Mouse (Mus musculus) CH12.LX (cell line): ENCODE measurements around the gene Rrm1. TPM values are rescaled to one million over a fixed set of nuclear protein-coding genes. Genes with fewer than 3 reads are reported as not detected.

ENCODE experiments used
- DNase-seq: peaks from one replicate; pipeline ENCODE4 v3.0.0-alpha.2; 2013; ENCODE audit errors: extremely low read depth
- H3K27ac ChIP-seq: 2 replicates; pipeline ENCODE4 v1.5.1; 2012; ENCODE audit warnings: low read depth, mild to moderate bottlenecking, control low read depth, moderate library complexity; ENCODE audit not compliant: insufficient read depth
- H3K27me3 ChIP-seq: replicated peaks from 2 replicates; pipeline ENCODE3; 2012; ENCODE audit warnings: inconsistent platforms
- H3K36me3 ChIP-seq, 2 experiments: replicated peaks in 1 of 2; 2 replicates each; pipeline versions ENCODE3 to v1.6.1; 2012; ENCODE audit warnings: inconsistent platforms in 1 of 2, low read length in 1 of 2, mild to moderate bottlenecking in 1 of 2, mixed read lengths in 1 of 2, moderate library complexity in 1 of 2; ENCODE audit not compliant: control insufficient read depth in 1 of 2, insufficient read depth in 1 of 2
- H3K4me1 ChIP-seq, 2 experiments: 2 replicates each; pipeline ENCODE4 v1.6.1; 2012; ENCODE audit warnings: inconsistent platforms in 1 of 2, moderate library complexity in 1 of 2; ENCODE audit not compliant: insufficient read depth in 2 of 2, control insufficient read depth in 1 of 2
- H3K4me2 ChIP-seq: 2 replicates; pipeline ENCODE4 v1.6.1; 2012; ENCODE audit warnings: low read depth, mild to moderate bottlenecking, control low read depth; ENCODE audit not compliant: poor library complexity, insufficient read depth, severe bottlenecking
- H3K4me3 ChIP-seq, 3 experiments: fragments of 150-350 bp in 1 of 3; sonication (generic) in 1 of 3; replicated peaks in 1 of 3; 2 replicates each; pipeline versions ENCODE3 to v1.5.1; 2011 to 2012; ENCODE audit warnings: low read depth in 2 of 3, low read length in 2 of 3, mild to moderate bottlenecking in 2 of 3, moderate library complexity in 2 of 3, control low read depth in 1 of 3, improper control_type of control experiment in 1 of 3, inconsistent platforms in 1 of 3, mixed read lengths in 1 of 3; ENCODE audit not compliant: poor library complexity in 1 of 3
- H3K79me2 ChIP-seq: replicated peaks from 2 replicates; pipeline ENCODE4 v1.6.1; 2012; ENCODE audit warnings: mild to moderate bottlenecking, moderate library complexity; ENCODE audit not compliant: control insufficient read depth, poor library complexity, insufficient read depth, severe bottlenecking; ENCODE audit errors: extremely low read depth
- H3K9ac ChIP-seq: 2 replicates; pipeline ENCODE4 v1.6.1; 2012; ENCODE audit warnings: low read depth, mild to moderate bottlenecking, control low read depth, moderate library complexity; ENCODE audit not compliant: insufficient read depth
- H3K9me3 ChIP-seq: replicated peaks from 2 replicates; pipeline ENCODE3; 2012; ENCODE audit warnings: low read length, inconsistent platforms, mixed read lengths
- BHLHE40 ChIP-seq: IDR thresholded peaks from 2 replicates; pipeline ENCODE4 v1.6.1; 2011; ENCODE audit warnings: mild to moderate bottlenecking, low read depth, low read length, improper control_type of control experiment
- CHD1 ChIP-seq: IDR thresholded peaks from 2 replicates; pipeline ENCODE4 v1.6.1; 2012; ENCODE audit warnings: low read depth, low read length, improper control_type of control experiment, inconsistent platforms
- CHD2 ChIP-seq: IDR thresholded peaks from 2 replicates; pipeline ENCODE4 v1.6.1; 2011; ENCODE audit warnings: low read length, improper control_type of control experiment
- CTCF ChIP-seq, 2 experiments: IDR thresholded peaks in 1 of 2; conservative IDR thresholded peaks in 1 of 2; 2 replicates each; pipeline ENCODE4 v1.5.1; 2011 to 2012; ENCODE audit warnings: low read depth in 2 of 2, low read length in 2 of 2, improper control_type of control experiment in 1 of 2, inconsistent platforms in 1 of 2, mild to moderate bottlenecking in 1 of 2, moderate library complexity in 1 of 2
- E2F4 ChIP-seq: IDR thresholded peaks from 2 replicates; pipeline ENCODE4 v1.6.1; 2011; ENCODE audit warnings: low read depth, low read length, improper control_type of control experiment; ENCODE audit not compliant: insufficient replicate concordance
- ELF1 ChIP-seq: IDR thresholded peaks from 2 replicates; pipeline ENCODE4 v1.6.1; 2014; ENCODE audit warnings: low read depth, mild to moderate bottlenecking, inconsistent platforms, low read length, improper control_type of control experiment
- EP300 ChIP-seq: IDR thresholded peaks from 2 replicates; pipeline ENCODE4 v1.6.1; 2011; ENCODE audit warnings: low read length, improper control_type of control experiment
- ETS1 ChIP-seq: conservative IDR thresholded peaks from 2 replicates; pipeline ENCODE4 v1.6.1; 2012; ENCODE audit warnings: low read depth, mild to moderate bottlenecking, inconsistent platforms, low read length, improper control_type of control experiment, moderate library complexity
- GABPA ChIP-seq: IDR thresholded peaks from 2 replicates; pipeline ENCODE4 v1.6.1; 2012; ENCODE audit warnings: low read depth, low read length, improper control_type of control experiment, inconsistent platforms; ENCODE audit not compliant: insufficient replicate concordance
- HCFC1 ChIP-seq: IDR thresholded peaks from 2 replicates; pipeline ENCODE4 v1.6.1; 2012; ENCODE audit warnings: low read depth, mild to moderate bottlenecking, inconsistent platforms, low read length, improper control_type of control experiment
- IRF4 ChIP-seq: IDR thresholded peaks from 2 replicates; pipeline ENCODE4 v1.6.1; 2014; ENCODE audit warnings: low read depth, mild to moderate bottlenecking, inconsistent platforms, low read length, improper control_type of control experiment
- JUN ChIP-seq: IDR thresholded peaks from 2 replicates; pipeline ENCODE4 v1.6.1; 2011; ENCODE audit warnings: low read depth, mild to moderate bottlenecking, low read length, improper control_type of control experiment, moderate library complexity; ENCODE audit not compliant: insufficient read depth
- JUND ChIP-seq: conservative IDR thresholded peaks from 2 replicates; pipeline ENCODE4 v1.6.1; 2011; ENCODE audit warnings: low read depth, low read length, improper control_type of control experiment
- KAT2A ChIP-seq: IDR thresholded peaks from 2 replicates; pipeline ENCODE4 v1.6.1; 2012; ENCODE audit warnings: low read length, improper control_type of control experiment, inconsistent platforms; ENCODE audit not compliant: insufficient replicate concordance
- MAFK ChIP-seq: IDR thresholded peaks from 2 replicates; pipeline ENCODE4 v1.6.1; 2011; ENCODE audit warnings: low read length, improper control_type of control experiment; ENCODE audit not compliant: insufficient replicate concordance
- MAX ChIP-seq: IDR thresholded peaks from 2 replicates; pipeline ENCODE4 v1.6.1; 2011; ENCODE audit warnings: low read length, improper control_type of control experiment
- MAZ ChIP-seq: IDR thresholded peaks from 2 replicates; pipeline ENCODE4 v1.6.1; 2012; ENCODE audit warnings: low read depth, mild to moderate bottlenecking, inconsistent platforms, low read length, improper control_type of control experiment, moderate library complexity
- MEF2A ChIP-seq: IDR thresholded peaks from 2 replicates; pipeline ENCODE4 v1.6.1; 2014; ENCODE audit warnings: low read depth, mild to moderate bottlenecking, inconsistent platforms, low read length, improper control_type of control experiment, borderline replicate concordance
- MXI1 ChIP-seq: IDR thresholded peaks from 2 replicates; pipeline ENCODE4 v1.6.1; 2011; ENCODE audit warnings: mild to moderate bottlenecking, low read depth, low read length, improper control_type of control experiment
- MYC ChIP-seq: IDR thresholded peaks from 2 replicates; pipeline ENCODE4 v1.6.1; 2011; ENCODE audit warnings: low read depth, mild to moderate bottlenecking, improper control_type of control experiment, low read length
- NELFE ChIP-seq: IDR thresholded peaks from 2 replicates; pipeline ENCODE4 v1.6.1; 2011; ENCODE audit warnings: low read depth, low read length, improper control_type of control experiment
- NRF1 ChIP-seq: IDR thresholded peaks from 2 replicates; pipeline ENCODE4 v1.6.1; 2014; ENCODE audit warnings: low read depth, mild to moderate bottlenecking, inconsistent platforms, low read length, improper control_type of control experiment, moderate library complexity
- PAX5 ChIP-seq: IDR thresholded peaks from 2 replicates; pipeline ENCODE4 v1.6.1; 2012; ENCODE audit warnings: low read length, inconsistent platforms, mixed read lengths
- POLR2A ChIP-seq: IDR thresholded peaks from 2 replicates; pipeline ENCODE4 v1.6.1; 2011; ENCODE audit warnings: low read depth, mild to moderate bottlenecking, improper control_type of control experiment, low read length
- POLR2AphosphoS2 ChIP-seq: IDR thresholded peaks from 2 replicates; pipeline ENCODE4 v1.6.1; 2011; ENCODE audit warnings: low read depth, low read length, improper control_type of control experiment
- RAD21 ChIP-seq: IDR thresholded peaks from 2 replicates; pipeline ENCODE4 v1.6.1; 2011; ENCODE audit warnings: low read depth, mild to moderate bottlenecking, low read length, improper control_type of control experiment, moderate library complexity
- RCOR1 ChIP-seq: conservative IDR thresholded peaks from 2 replicates; pipeline ENCODE4 v1.6.1; 2012; ENCODE audit warnings: low read depth, mild to moderate bottlenecking, inconsistent platforms, low read length, improper control_type of control experiment
- SIN3A ChIP-seq: IDR thresholded peaks from 2 replicates; pipeline ENCODE4 v1.6.1; 2012; ENCODE audit warnings: low read length, improper control_type of control experiment, inconsistent platforms
- SMC3 ChIP-seq: IDR thresholded peaks from 2 replicates; pipeline ENCODE4 v1.6.1; 2011; ENCODE audit warnings: low read depth, low read length, improper control_type of control experiment
- TBP ChIP-seq: conservative IDR thresholded peaks from 2 replicates; pipeline ENCODE4 v1.6.1; 2011; ENCODE audit warnings: low read depth, low read length, improper control_type of control experiment
- TCF12 ChIP-seq: IDR thresholded peaks from 2 replicates; pipeline ENCODE4 v1.6.1; 2014; ENCODE audit warnings: low read depth, mild to moderate bottlenecking, inconsistent platforms, low read length, improper control_type of control experiment
- UBTF ChIP-seq: IDR thresholded peaks from 2 replicates; pipeline ENCODE4 v1.6.1; 2012; ENCODE audit warnings: low read depth, mild to moderate bottlenecking, inconsistent platforms, low read length, improper control_type of control experiment, moderate library complexity
- USF1 ChIP-seq: IDR thresholded peaks from 2 replicates; pipeline ENCODE4 v1.6.1; 2014; ENCODE audit warnings: low read depth, mild to moderate bottlenecking, inconsistent platforms, low read length, improper control_type of control experiment
- USF2 ChIP-seq: conservative IDR thresholded peaks from 2 replicates; pipeline ENCODE4 v1.6.1; 2011; ENCODE audit warnings: low read depth, low read length, improper control_type of control experiment
- ZC3H11A ChIP-seq: IDR thresholded peaks from 2 replicates; pipeline ENCODE4 v1.6.1; 2012; ENCODE audit warnings: low read depth, mild to moderate bottlenecking, inconsistent platforms, low read length, improper control_type of control experiment
- ZKSCAN1 ChIP-seq: IDR thresholded peaks from 2 replicates; pipeline ENCODE4 v1.6.1; 2012; ENCODE audit warnings: low read depth, inconsistent platforms, low read length, improper control_type of control experiment, borderline replicate concordance
- ZMIZ1 ChIP-seq: IDR thresholded peaks from 2 replicates; pipeline ENCODE4 v1.6.1; 2012; ENCODE audit warnings: low read depth, mild to moderate bottlenecking, inconsistent platforms, low read length, improper control_type of control experiment
- ZNF384 ChIP-seq: IDR thresholded peaks from 2 replicates; pipeline ENCODE4 v1.6.1; 2012; ENCODE audit warnings: low read depth, low read length, improper control_type of control experiment, inconsistent platforms
- dilution Hi-C: fragments of 300-500 bp; cut with MboI; formaldehyde crosslinking; loops from 2 replicates; pipeline ENCODE4 v1.14.3; 2020; ENCODE audit warnings: low sequenced_read_pairs; ENCODE audit not compliant: extremely low pct_unique_long_range_greater_than_20kb, extremely low pct_ligation_motif_present
- in situ Hi-C: fragments of 300-500 bp; cut with MboI; formaldehyde crosslinking; loops from 3 replicates; pipeline ENCODE4 v1.14.3; 2019; ENCODE audit warnings: low sequenced_read_pairs, low pct_ligation_motif_present, low pct_unique_long_range_greater_than_20kb, mixed read lengths
- polyA plus RNA-seq: library from polyadenylated mRNA; unstranded; fragments of >175 nt; gene quantifications from 2 replicates; pipeline ENCODE4 v1.2.1, GENCODE M21; 2012; ENCODE audit warnings: low read depth; ENCODE audit not compliant: insufficient read length
- total RNA-seq, 2 experiments: library from RNA; depleted of rRNA; stranded (reverse); fragments of 300-350 nt in 1 of 2; fragments of >200 nt in 1 of 2; gene quantifications; 2 replicates each; pipeline ENCODE4 v1.2.3; 2012 to 2014

Gene Rrm1
- total and polyA plus RNA-seq, 3 experiments: 156 to 248 (median 227) TPM

DNA sequence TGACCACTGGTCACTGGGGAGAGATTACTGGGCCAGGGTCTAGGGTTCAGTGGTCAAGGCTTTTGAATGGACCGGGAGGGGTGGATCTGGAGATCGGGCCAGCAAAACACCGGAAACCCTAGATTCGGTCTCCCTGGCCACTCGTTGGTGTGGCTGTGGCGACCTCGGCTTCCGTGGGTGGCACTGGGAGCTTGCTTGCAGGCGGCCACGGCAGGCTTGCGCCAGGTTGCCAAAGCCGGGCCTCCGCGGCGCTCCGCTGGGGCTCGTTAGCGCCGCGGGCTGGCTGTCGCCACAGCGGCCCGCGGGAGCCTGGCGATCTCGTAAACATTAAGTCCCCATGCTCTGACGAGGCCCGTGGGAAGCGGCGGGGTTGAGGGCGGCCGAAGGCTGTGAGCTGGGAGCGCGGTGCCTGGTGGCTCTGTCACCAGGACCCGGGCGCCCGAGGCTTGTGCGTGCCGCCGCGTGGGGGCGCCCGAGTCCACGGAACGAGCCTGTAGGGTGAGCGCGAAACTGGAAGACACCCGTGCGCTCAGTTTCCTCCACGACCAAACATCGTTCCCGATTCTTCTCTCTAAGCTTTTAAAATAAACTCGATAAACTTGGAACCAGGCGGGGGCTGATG, 71.4 kb downstream of the Rrm1 start:
- in situ Hi-C loops: loop anchor here (25.0 kb wide), 1 partner anchor 249 kb away; the partner anchor contains the start of genes Olfr560, Olfr561 and Olfr78
- H3K9me3 ChIP-seq: no peaks in the 10 kb centered on the region
- H3K4me2 ChIP-seq: peak overlapping the region; percentile 71
- dilution Hi-C loops: no loop called here
- H3K79me2 ChIP-seq: no peaks in the 10 kb centered on the region
- peak; percentile 67 for DNase-seq
- H3K9ac ChIP-seq: peak overlapping the region; percentile 48
- TF ChIP-seq MEF2A: 0 out of 2 replicates have a peak, but pooled peaks have one; percentile 27
- no peak for TF ChIP-seq SIN3A
- TF ChIP-seq NRF1: no peak
- TF ChIP-seq KAT2A: 0 out of 2 replicates have a peak, but pooled peaks have one; percentile 25
- peak; percentile 76 for TF ChIP-seq IRF4
- TF ChIP-seq MYC: no peak
- no peak for TF ChIP-seq GABPA
- no peak for TF ChIP-seq MAFK
- TF ChIP-seq POLR2AphosphoS2: no peak
- TF ChIP-seq UBTF: 0 out of 2 replicates have a peak, but pooled peaks have one; percentile 41
- TF ChIP-seq JUN: no peak
- no peak for TF ChIP-seq CHD1
- no peak for TF ChIP-seq ZNF384
- no peak for TF ChIP-seq ZMIZ1
- TF ChIP-seq MXI1: peak; percentile 43; the same call in 1 of the 2 replicates
- TF ChIP-seq NELFE: no peak
- no peak for TF ChIP-seq PAX5
- TF ChIP-seq USF2: no peak
- TF ChIP-seq TBP: no peak
- no peak for TF ChIP-seq RCOR1
- no peak for TF ChIP-seq CHD2
- peak; percentile 80; the same call in 1 of the 2 replicates for TF ChIP-seq E2F4
- peak; percentile 16; the same call in 1 of the 2 replicates for TF ChIP-seq MAZ
- TF ChIP-seq USF1: no peak
- peak; percentile 56 for TF ChIP-seq ZC3H11A
- TF ChIP-seq TCF12: 0 out of 2 replicates have a peak, but pooled peaks have one; percentile 20
- peak; percentile 82 for TF ChIP-seq SMC3
- TF ChIP-seq POLR2A: no peak
- peak; percentile 67 for TF ChIP-seq BHLHE40
- peak in 1 of 2 experiments; percentile 95; a peak in 2 of 4 replicates for TF ChIP-seq CTCF (conservative IDR thresholded peaks at IDR 0.05 in 1 of 2, IDR thresholded peaks at IDR 0.05 in 1 of 2; ENCODE audit: low read depth in 2 of 2, low read length in 2 of 2)
- 0 out of 2 replicates have a peak, but pooled peaks have one; percentile 7 for TF ChIP-seq ELF1
- TF ChIP-seq EP300: no peak
- TF ChIP-seq JUND: no peak
- TF ChIP-seq ZKSCAN1: no peak
- TF ChIP-seq HCFC1: no peak; the same call in 1 of the 2 replicates
- TF ChIP-seq MAX: 0 out of 2 replicates have a peak, but pooled peaks have one; percentile 40
- TF ChIP-seq ETS1: no peak
- peak; percentile 96 for TF ChIP-seq RAD21
- TF ChIP-seq, all 38 proteins: peak for 15
- Histone ChIP-seq H3K4me1 (peaks cover 5 to 24% of the 10 kb centered on the region in 2 experiments), H3K27me3 (no peaks in the 10 kb centered on the region), H3K27ac (no peak overlapping the region), H3K4me3 (peak overlapping the region in 2 of 3 experiments; percentile 22 to 36), H3K36me3 (no peaks in the 10 kb centered on the region)
